Mouse (Mus musculus): ENCODE data around the gene Zfp14.

Zfp14 gene

GRCm38 (mm10) chr7:30027331-30027730, 23.8 kb downstream of the Zfp14 start:
- DNase-seq = no peak

GRCm38 (mm10) chr7:30025358-30025757, 25.8 kb downstream of the Zfp14 start:
- no peak for DNase-seq

DNA sequence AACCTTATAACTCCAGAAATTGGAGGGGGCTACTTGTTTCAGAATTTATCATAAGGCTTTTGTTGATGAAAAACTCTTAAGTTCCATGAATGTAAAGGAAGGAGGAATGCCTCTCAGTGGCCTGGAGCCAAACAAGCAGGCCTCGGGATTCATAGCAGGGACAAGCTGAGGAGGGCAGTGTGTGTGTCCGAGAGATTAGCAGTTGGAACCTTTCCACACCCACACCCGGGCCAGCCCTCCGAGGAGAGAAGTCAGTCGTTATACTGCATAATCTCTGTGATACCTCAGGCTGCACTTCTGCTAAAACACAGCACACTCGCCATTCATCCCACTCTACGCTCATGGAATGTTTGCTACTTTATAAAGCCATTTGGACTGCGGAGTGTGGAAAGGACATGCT, 27.4 kb downstream of the Zfp14 start:
- no peak for DNase-seq

GRCm38 (mm10) chr7:30023324-30023723, 27.9 kb downstream of the Zfp14 start:
- DNase-seq = no peak

- no peak for DNase-seq
Measured at GRCm38 (mm10) chr7:30019543-30019942, 31.6 kb downstream of the Zfp14 start.

DNA sequence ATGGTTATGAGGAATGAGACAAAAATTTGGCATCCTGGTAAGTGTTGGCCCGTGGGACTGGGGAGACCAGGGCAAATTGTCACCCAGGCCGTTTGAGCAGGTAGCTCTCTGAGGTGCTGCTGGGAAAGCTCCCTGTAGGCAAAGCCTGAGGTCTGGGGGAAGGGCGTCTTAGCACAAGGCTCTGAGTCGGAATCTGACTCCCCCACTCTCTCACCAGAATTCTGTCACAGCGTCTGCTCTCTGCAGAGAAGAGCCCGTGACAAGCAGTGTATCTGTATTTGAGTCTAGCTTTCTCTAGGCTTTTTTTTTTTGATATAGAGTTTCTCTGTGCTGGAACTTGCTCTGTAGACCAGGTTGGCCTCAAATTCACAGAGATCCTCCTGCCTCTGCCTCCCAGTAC, 34.0 kb downstream of the Zfp14 start:
- no peak for DNase-seq

DNA sequence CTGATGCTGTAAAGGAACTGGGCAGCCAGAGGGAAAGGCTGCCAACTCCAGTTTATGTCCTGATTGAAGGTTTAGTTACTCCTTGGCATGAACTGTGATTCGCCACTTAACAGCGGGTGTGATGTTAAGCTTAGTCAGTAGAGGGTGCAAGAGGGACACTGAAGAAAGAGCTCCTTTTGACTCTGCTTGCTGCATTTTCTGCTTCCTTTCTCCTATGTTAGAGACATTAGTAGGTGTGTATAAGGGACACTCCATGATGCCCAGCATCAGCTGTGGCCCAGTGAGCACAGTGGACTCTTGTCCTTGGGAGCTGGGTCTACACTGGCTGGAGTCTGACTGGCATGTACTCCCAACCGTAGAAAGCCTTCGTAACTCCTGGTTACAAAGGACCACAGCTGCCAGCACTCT, 38.2 kb downstream of the Zfp14 start:
- DNase-seq = peak; percentile 53

DNA sequence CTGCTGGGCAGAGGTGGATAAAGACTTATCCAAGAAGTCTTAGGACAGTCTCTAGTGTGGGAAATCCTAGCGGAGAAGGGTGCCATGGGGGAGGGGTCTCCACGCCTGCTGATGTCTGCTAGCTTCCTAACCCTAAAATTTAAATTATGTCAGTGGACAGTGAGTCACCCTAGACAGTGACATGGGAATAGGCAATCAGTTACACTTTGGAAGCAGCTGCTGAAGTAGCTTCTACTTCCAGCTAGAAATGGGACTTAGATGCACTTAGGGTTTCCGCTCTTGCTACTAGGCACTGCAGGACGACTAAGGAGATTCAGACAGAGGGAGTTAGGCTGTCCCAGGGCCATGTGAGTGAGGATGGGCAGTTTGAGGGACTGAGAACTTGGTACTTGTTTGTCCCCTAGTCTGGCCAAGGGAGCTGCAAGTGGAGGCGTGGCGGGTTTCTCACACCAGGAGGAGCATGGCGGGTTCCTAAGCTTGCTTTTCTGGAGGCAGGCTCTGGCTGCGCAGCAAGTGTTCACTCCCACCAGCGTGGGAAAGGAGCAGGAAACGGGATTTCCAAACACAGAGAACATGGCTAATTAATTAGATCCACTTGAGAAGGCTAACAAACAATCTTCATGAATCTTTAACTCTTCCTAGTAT, 40.5 kb downstream of the Zfp14 start:
- DNase-seq = no peak

- peak; percentile 49 for DNase-seq
Measured at GRCm38 (mm10) chr7:30009321-30010085, 41.7 kb downstream of the Zfp14 start.

DNA sequence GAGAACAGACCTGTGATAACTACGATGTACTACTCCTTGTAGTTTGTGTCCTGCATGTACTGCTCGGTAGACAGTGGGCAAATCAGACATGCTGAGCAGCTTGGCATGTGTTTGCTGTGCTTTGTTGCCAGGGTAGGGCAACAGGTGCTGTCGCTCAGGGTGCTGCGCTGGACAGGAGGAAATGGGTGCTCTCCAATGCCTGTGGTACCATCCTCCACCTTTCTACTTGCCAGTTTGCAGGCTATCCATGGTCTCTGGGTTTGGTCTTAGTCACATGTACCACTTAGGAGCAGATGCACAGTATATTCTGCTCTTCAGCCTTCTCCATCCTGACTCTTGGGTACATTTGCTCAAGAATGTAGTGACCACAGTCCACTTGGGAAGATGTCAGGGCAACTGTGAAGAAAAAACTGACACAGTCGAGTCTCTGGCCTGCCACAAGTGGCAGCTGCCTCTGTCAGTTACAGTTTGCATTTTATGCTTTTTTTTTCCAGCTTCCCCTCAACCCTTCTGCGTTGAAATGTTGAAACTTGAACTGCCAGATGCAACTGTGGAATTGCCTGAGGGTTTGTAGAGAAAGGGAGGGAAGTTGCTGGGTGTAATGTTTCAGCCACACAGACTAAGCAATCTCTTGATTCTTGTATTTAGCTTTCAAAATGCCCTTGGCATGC, 43.0 kb downstream of the Zfp14 start:
- DNase-seq = no peak

- DNase-seq = no peak
Measured at GRCm38 (mm10) chr7:30007601-30008000, 43.6 kb downstream of the Zfp14 start.

DNA sequence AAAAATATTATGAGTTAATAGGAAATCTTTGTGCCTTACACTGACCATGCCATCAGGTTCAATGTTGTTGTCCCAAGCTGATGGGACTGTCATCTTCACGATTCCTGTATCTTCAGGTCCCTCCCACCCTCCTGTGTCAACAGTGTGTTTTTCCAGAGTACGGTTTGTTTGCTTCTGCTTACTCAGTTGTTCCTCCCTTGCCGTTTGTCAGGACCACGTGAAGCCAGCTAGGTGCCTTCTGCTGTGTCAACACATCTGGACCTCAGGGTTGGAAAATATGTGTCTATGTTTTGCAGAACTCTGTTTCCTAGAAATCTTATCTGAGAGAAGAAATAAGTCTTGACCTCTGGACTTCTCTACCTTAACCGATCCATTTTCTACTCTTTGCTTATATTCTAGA, 50.6 kb downstream of the Zfp14 start:
- DNase-seq = no peak

- no peak for DNase-seq
Measured at GRCm38 (mm10) chr7:29995134-29995533, 56.0 kb downstream of the Zfp14 start.

DNA sequence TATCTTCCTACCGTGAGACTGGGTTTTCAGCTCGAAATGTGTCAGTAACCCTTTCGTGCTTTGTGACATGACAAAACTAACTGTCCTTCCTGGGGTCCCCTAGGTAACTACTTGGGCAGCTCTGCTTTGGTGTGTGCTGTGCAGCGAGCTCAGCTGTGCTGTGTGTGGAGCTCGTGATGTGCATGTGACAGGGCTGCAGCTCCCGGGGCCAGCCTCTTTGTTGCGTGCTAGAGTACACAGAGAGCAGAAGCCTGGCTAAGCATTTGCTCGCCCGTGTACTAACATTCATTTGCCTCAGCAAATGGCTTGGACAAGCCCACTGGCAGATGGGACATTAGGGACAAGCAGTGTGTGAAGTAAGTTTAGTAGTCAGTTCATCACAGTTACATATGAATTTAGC, 57.8 kb downstream of the Zfp14 start:
- DNase-seq = no peak

- no peak for DNase-seq
Measured at GRCm38 (mm10) chr7:29992698-29993097, 58.5 kb downstream of the Zfp14 start.

GRCm38 (mm10) chr7:29989031-29989430, 62.1 kb downstream of the Zfp14 start:
- no peak for DNase-seq

DNA sequence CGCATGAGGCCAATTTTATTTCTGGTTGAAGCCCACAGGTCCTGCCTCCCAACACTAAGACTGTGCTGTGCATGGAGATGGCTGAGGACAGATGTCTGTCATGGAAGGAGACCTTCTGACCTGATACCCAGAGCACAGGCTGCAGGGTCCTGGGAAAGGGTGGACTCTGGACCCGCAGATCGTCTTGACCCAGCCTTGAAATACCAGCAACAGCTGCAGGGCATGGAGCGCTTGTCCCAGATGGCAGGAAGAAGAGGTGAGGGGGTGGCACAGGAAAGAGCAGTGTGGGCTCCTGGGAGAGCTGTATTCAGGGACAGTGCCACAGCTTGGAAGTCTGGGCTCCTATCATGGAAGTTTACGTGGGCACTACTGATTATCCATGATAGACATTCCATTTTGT, 63.6 kb downstream of the Zfp14 start:
- no peak for DNase-seq

Measured in right cerebral cortex, postnatal 14 days (tissue).